Mouse (Mus musculus) bone marrow, adult 2 months (tissue): ENCODE results near the gene Ypel1. TPM values are rescaled to one million over a fixed set of nuclear protein-coding genes. Genes with fewer than 3 reads are reported as not detected.

Source experiments
- H3K27ac ChIP-seq: fragments of 200-500 bp; 2 replicates; pipeline ENCODE4 v1.5.1; 2012; ENCODE audit warnings: low read depth, mild to moderate bottlenecking, control low read depth, inconsistent platforms, low read length; ENCODE audit not compliant: control insufficient read depth, poor library complexity, insufficient read depth
- H3K4me1 ChIP-seq: fragments of 200-500 bp; 2 replicates; pipeline ENCODE4 v1.6.1; 2011; ENCODE audit warnings: low read length; ENCODE audit not compliant: control insufficient read depth, insufficient read depth
- H3K4me3 ChIP-seq: fragments of 200-500 bp; replicated peaks from 2 replicates; pipeline ENCODE3; 2011; ENCODE audit warnings: mild to moderate bottlenecking, low read depth, low read length, control low read depth; ENCODE audit not compliant: control insufficient read depth
- CTCF ChIP-seq: fragments of 200-500 bp; IDR thresholded peaks from 2 replicates; pipeline ENCODE4 v1.5.1; 2011; ENCODE audit warnings: low read length, control low read depth; ENCODE audit not compliant: control insufficient read depth, insufficient read depth
- POLR2A ChIP-seq: fragments of 200-500 bp; IDR thresholded peaks from 2 replicates; pipeline ENCODE4 v1.6.1; 2011; ENCODE audit warnings: low read depth, mild to moderate bottlenecking, control low read depth, low read length, borderline replicate concordance; ENCODE audit not compliant: control insufficient read depth
- WGBS: fragments of 180-500 bp; shearing (Covaris S2); methylation state at CpG from one replicate; pipeline ENCODE4 v1.1.7; 2018; 5-methylcytosine and 5-hydroxymethylcytosine counted together
- polyA plus RNA-seq: library from polyadenylated mRNA; stranded (reverse); fragments of >200 nt; gene quantifications from 2 replicates; pipeline ENCODE4 v1.2.4, GENCODE M21; 2011; ENCODE audit warnings: low replicate concordance; ENCODE audit not compliant: missing spikeins, insufficient read depth, insufficient read length

Gene Ypel1
- polyA plus RNA-seq, 1 experiment: 1.4 TPM

- H3K4me1 ChIP-seq: no peaks in the 10 kb centered on the region; the same call in 1 of the 2 replicates
- no peak overlapping the region for H3K27ac ChIP-seq
- H3K4me3 ChIP-seq: no peak overlapping the region
- TF ChIP-seq POLR2A (no peak), CTCF (no peak)
- WGBS: 83% methylated on average over 3 of the region's 3 CpGs
Observed at GRCm38 (mm10) chr16:17045287-17045686, 24.2 kb upstream of the Ypel1 start.

DNA sequence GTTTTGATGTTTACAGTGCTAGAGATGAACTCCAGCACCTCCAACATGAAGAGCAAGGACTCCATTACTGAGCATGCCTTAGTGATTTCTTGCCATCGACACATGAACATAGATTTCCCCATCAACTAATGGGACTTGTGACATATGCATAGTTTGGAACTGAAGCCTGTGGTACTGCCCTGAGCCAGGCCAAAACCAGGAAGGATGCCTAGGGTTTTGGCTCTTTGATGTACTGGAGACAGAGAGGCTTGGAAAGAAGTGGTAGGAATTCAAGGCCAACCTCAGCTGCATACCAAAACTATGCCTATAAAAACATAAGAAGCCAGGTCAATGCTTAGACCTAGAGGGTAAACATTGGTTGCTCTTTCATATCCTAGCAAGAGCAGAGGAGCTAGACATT lies 19.6 kb upstream of the Ypel1 start:
- Histone ChIP-seq H3K4me3 (no peak overlapping the region), H3K4me1 (no peaks in the 10 kb centered on the region; the same call in 1 of the 2 replicates), H3K27ac (no peak overlapping the region)
- 85% methylated on average over 1 of the region's 1 CpGs for WGBS
- TF ChIP-seq POLR2A: no peak
- no peak for TF ChIP-seq CTCF

GRCm38 (mm10) chr16:17052087-17052486 lies 17.4 kb upstream of the Ypel1 start:
- H3K4me3 ChIP-seq: no peak overlapping the region
- no peaks in the 10 kb centered on the region; the same call in 1 of the 2 replicates for H3K4me1 ChIP-seq
- no peak overlapping the region for H3K27ac ChIP-seq
- WGBS: 75% methylated on average over 7 of the region's 7 CpGs
- TF ChIP-seq POLR2A: no peak
- no peak for TF ChIP-seq CTCF

GRCm38 (mm10) chr16:17053903-17054302 lies 15.6 kb upstream of the Ypel1 start:
- WGBS: 48% methylated on average over 3 of the region's 3 CpGs
- Histone ChIP-seq H3K27ac (no peak overlapping the region), H3K4me3 (no peak overlapping the region), H3K4me1 (no peaks in the 10 kb centered on the region; the same call in 1 of the 2 replicates)
- TF ChIP-seq CTCF: no peak
- no peak for TF ChIP-seq POLR2A

DNA sequence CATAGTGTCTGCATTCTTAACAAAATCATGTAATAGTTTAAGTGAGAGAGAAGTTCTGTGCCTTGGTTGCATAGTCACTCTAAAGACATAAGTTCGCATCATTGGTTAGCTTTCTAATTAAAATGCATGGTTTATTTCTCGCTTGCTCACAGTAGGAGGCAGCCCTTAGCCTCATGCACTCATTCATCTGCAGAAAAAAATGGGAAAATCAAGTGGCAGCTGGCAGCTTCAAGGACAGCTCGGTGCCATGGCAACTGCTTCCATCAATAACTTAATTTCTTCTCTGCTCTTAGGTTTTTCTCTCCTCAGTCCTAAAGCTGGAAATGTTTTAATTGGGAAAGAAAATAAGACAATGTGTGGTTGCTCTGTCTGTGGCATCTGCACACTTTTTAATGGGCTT lies 13.9 kb upstream of the Ypel1 start:
- TF ChIP-seq POLR2A: no peak
- TF ChIP-seq CTCF: no peak
- Histone ChIP-seq H3K27ac (no peak overlapping the region), H3K4me1 (no peaks in the 10 kb centered on the region; the same call in 1 of the 2 replicates), H3K4me3 (no peak overlapping the region)
- 75% methylated on average over 3 of the region's 3 CpGs for WGBS

DNA sequence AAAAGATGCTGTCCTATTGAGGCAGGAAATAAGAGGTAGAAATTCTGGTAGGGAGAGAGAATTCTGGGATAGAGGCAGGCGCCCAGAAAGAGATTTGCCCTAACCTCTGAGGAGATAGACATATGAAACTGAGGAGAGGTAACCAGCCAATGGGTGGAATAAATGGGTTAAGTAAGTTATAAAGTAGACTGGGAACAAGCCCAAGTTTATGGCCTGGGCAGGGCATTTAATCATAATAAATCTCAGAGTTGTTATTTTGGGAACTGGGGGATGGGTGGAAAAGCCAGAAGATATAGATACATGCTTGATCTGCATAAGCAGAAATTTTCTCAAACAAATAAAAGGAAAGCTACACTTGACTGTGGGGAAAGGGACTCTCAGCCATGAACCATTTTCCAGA lies 7.2 kb upstream of the Ypel1 start:
- WGBS: 53% methylated on average over 1 of the region's 1 CpGs
- TF ChIP-seq POLR2A: no peak
- no peak for TF ChIP-seq CTCF
- H3K27ac ChIP-seq: no peak overlapping the region
- H3K4me3 ChIP-seq: no peak overlapping the region
- H3K4me1 ChIP-seq: no peaks in the 10 kb centered on the region

GRCm38 (mm10) chr16:17067552-17067951 lies 1.9 kb upstream of the Ypel1 start:
- 55% methylated on average over 2 of the region's 2 CpGs for WGBS
- TF ChIP-seq CTCF (no peak), POLR2A (no peak)
- Histone ChIP-seq H3K27ac (no peak overlapping the region), H3K4me3 (no peak overlapping the region), H3K4me1 (no peaks in the 10 kb centered on the region; the same call in 1 of the 2 replicates)

DNA sequence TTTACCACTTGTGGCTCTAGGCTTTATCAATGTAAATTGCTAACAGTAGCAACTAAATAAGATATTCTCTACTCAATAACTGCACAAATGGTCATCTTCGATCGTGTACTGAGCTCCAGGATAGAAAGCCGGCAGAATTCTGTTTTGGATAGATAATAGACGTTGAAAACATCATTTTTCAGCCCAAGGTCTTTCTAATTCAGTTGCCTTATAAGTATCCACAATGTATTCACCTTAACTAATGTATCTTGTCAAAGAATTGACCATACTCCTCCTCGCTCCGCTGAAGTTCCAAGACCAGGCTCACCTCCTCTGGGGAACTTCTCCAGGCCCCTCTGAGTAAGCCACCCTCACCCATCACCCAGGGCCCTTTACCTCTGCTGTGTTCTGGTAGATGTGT lies 1.2 kb downstream of the Ypel1 start:
- Histone ChIP-seq H3K4me3 (no peak overlapping the region), H3K4me1 (no peaks in the 10 kb centered on the region; the same call in 1 of the 2 replicates), H3K27ac (no peak overlapping the region)
- TF ChIP-seq POLR2A: no peak
- TF ChIP-seq CTCF: no peak
- 49% methylated on average over 6 of the region's 6 CpGs for WGBS

DNA sequence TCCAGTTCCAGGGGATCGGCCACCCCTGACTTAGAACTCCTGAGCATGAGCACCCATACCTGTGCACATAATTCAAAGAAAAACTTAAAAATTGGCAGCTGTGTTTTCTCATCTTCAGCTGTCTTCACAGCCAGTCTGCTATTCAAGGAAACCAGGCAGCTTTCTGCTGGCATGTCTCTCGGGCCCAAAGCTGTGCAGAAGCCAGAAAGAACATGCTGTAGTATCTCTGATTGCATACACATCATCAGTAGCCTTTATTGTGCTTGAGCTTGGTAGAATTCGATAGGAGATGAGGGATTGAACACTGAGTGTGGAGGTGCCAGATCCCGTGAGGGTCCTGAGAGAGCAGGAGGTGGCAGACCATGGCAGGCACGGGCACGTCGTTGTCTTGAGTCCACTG lies 3.5 kb downstream of the Ypel1 start:
- no peak overlapping the region for H3K4me3 ChIP-seq
- no peak overlapping the region for H3K27ac ChIP-seq
- 88% methylated on average over 7 of the region's 7 CpGs for WGBS
- H3K4me1 ChIP-seq: no peaks in the 10 kb centered on the region; the same call in 1 of the 2 replicates
- TF ChIP-seq POLR2A (no peak), CTCF (no peak)
